Mouse (Mus musculus) layer of hippocampus, adult 6 months (tissue): Measurements from ENCODE around the gene Kcnj1. TPM values are rescaled to one million over a fixed set of nuclear protein-coding genes. Genes with fewer than 3 reads are reported as not detected.

Experiments
- long read RNA-seq, 2 experiments: library from polyadenylated mRNA; unstranded; transcript quantifications; one replicate each; pipeline ENCODE4 v2.0.0; 2019 to 2020
- polyA plus RNA-seq: library from polyadenylated mRNA; unstranded; fragments of <200 nt; fragmentation: Nextera tagmentation; gene quantifications from 2 replicates; pipeline ENCODE4 v1.2.3, GENCODE M21; 2021

Gene Kcnj1
- polyA plus RNA-seq: not detected in 2 replicates
- long read RNA-seq, experiment 1: 0 reads
- long read RNA-seq, experiment 2: 0 reads

GRCm38 (mm10) chr9:32372202-32372601 lies at the start of gene Kcnj1:
TSS of gene Kcnj1 (plus strand) at chr9:32372493.

GRCm38 (mm10) chr9:32344051-32344450 lies 28.2 kb upstream of the Kcnj1 start, which contains the start of gene Kcnj5:
TSS of gene Kcnj5 (minus strand) at chr9:32344350.

Other genes with a start within 250 kb of the Kcnj1 start
- 0.05 and 0.09 TPM in 2 replicates for gene Kcnj5, start 28.1 kb upstream of the Kcnj1 start, polyA plus RNA-seq
- 2.1 and 2.3 TPM in 2 replicates for gene Fli1, start 170.4 kb downstream of the Kcnj1 start, polyA plus RNA-seq